In the genomic region with DNA sequence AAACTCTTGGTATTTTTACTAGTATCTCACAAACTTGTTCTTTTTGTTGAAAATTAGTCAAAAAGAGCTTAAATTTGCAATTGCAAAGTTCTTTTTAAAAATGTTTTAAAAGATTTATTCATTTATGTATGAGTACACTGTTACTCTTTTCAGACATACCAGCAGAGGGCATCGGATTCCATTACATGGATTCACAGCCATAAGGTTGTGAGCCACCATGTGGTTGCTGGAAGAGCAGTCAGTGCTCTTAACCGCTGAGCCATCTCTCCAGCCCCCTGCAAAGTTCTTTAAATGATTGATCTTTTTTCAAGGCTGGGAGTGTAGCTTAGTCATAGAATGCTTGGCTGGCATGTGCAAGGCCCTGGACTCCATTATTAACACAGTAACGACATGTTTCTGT, we compare ENCODE assay signal across 10 mouse cellular contexts. TPM values are rescaled to one million over a fixed set of nuclear protein-coding genes. Genes with fewer than 3 reads are reported as not detected.
A peak's percentile ranks its signal among the peaks of the same experiment; 100 is the strongest.
DNase-seq lines count a peak whose midpoint lies in the region; ATAC-seq and TF ChIP-seq lines count a peak whose summit lies in the region.
"Had no signal": no experiment of that assay in that cellular context is flagged by ENCODE, and none has a peak within 500 bp of the region (broad histone marks: within the 10 kb centered on the region; RNA-seq: fewer than 3 reads in every experiment).

No protein-coding gene starts in this region.

- no peak overlapping the region for H3K4me3 ChIP-seq in intestine, embryonic 14.5 days (ENCODE audit: low read depth, low read length)
- no peak overlapping the region for H3K4me3 ChIP-seq in intestine, embryonic 16.5 days (ENCODE audit: low read length)
- no peak overlapping the region for H3K4me3 ChIP-seq in CH12.LX (replicated peaks in 1 of 3; ENCODE audit: low read depth in 2 of 3, low read length in 2 of 3, poor library complexity in 1 of 3)
- H3K4me3 ChIP-seq in kidney, embryonic 14.5 days (ENCODE audit: low read length) = no peak overlapping the region
- H3K4me3 ChIP-seq in heart, embryonic 10.5 days = no peak overlapping the region
- H3K4me3 ChIP-seq: embryonic facial prominence, embryonic 12.5 days had no signal

- 55% methylated on average over 3 of the region's 3 CpGs for WGBS in intestine, embryonic 14.5 days
- 50% methylated on average over 3 of the region's 3 CpGs for WGBS in intestine, embryonic 16.5 days
- 57% methylated on average over 3 of the region's 3 CpGs for WGBS in kidney, embryonic 14.5 days
- WGBS in heart, embryonic 10.5 days = 66% methylated on average over 3 of the region's 3 CpGs

- peak; percentile 18; the same call in 1 of the 2 replicates for ATAC-seq in intestine, embryonic 14.5 days (replicated peaks; ENCODE audit: low FRiP score, low TSS enrichment, low read depth)
- ATAC-seq in intestine, embryonic 16.5 days = no peak
- 0 out of 2 replicates have a peak, but pooled peaks have one; percentile 53 for ATAC-seq in kidney, embryonic 14.5 days (ENCODE audit: low FRiP score, low TSS enrichment)

- H3K27ac ChIP-seq in intestine, embryonic 14.5 days (ENCODE audit: low read depth) = no peak overlapping the region
- H3K27ac ChIP-seq in intestine, embryonic 16.5 days (ENCODE audit: low read length) = no peak overlapping the region
- no peak overlapping the region for H3K27ac ChIP-seq in CH12.LX (ENCODE audit: insufficient read depth, low read depth)
- no peak overlapping the region for H3K27ac ChIP-seq in kidney, embryonic 14.5 days (ENCODE audit: low read depth, low read length)
- H3K27ac ChIP-seq in heart, embryonic 10.5 days = no peak overlapping the region
- H3K27ac ChIP-seq: embryonic facial prominence, embryonic 12.5 days had no signal

- no peak for DNase-seq in intestine, embryonic 14.5 days (ENCODE audit: low spot score)
- DNase-seq in CH12.LX (ENCODE audit: extremely low read depth) = peak; percentile 57
- peak; percentile 60 to 66 for DNase-seq in cerebellum, postnatal 14 days
- peak; percentile 57 for DNase-seq in naive thymus-derived CD4-positive, alpha-beta T cell, adult 2 months (ENCODE audit: low read depth)
- DNase-seq in heart, adult 18-20 months = no peak
- no peak for DNase-seq in heart, embryonic 10.5 days (ENCODE audit: low spot score)

- TF ChIP-seq EP300 in CH12.LX (IDR thresholded peaks at IDR 0.05; ENCODE audit: low read length) = no peak

- H3K79me2 ChIP-seq in CH12.LX (replicated peaks; ENCODE audit: control insufficient read depth, extremely low read depth, insufficient read depth, poor library complexity, severe bottlenecking) = peaks cover 50% of the 10 kb centered on the region

- H3K27me3 ChIP-seq in intestine, embryonic 14.5 days (replicated peaks; ENCODE audit: control insufficient read depth, insufficient read depth, low read length) = no peaks in the 10 kb centered on the region
- H3K27me3 ChIP-seq in intestine, embryonic 16.5 days (replicated peaks; ENCODE audit: control insufficient read depth, insufficient read depth, low read length) = no peaks in the 10 kb centered on the region
- H3K27me3 ChIP-seq in CH12.LX (replicated peaks) = no peaks in the 10 kb centered on the region
- H3K27me3 ChIP-seq in kidney, embryonic 14.5 days (ENCODE audit: control insufficient read depth, insufficient read depth, low read length) = no peaks in the 10 kb centered on the region
- H3K27me3 ChIP-seq in heart, embryonic 10.5 days (ENCODE audit: insufficient read depth, poor library complexity, severe bottlenecking) = no peaks in the 10 kb centered on the region
- H3K27me3 ChIP-seq: embryonic facial prominence, embryonic 12.5 days had no signal

- dilution Hi-C loops in CH12.LX (cut with MboI; ENCODE audit: extremely low pct_ligation_motif_present, extremely low pct_unique_long_range_greater_than_20kb, low sequenced_read_pairs) = no loop called here

- no peaks in the 10 kb centered on the region for H3K4me1 ChIP-seq in intestine, embryonic 14.5 days (replicated peaks; ENCODE audit: control insufficient read depth, insufficient read depth, low read length)
- H3K4me1 ChIP-seq in intestine, embryonic 16.5 days (ENCODE audit: control insufficient read depth, insufficient read depth, low read length) = peaks cover 12% of the 10 kb centered on the region
- peaks cover 11 to 59% of the 10 kb centered on the region in 2 experiments for H3K4me1 ChIP-seq in CH12.LX (ENCODE audit: control insufficient read depth in 1 of 2, insufficient read depth in 2 of 2)
- H3K4me1 ChIP-seq in kidney, embryonic 14.5 days (ENCODE audit: control insufficient read depth, insufficient read depth, low read length) = peaks cover 9% of the 10 kb centered on the region
- H3K4me1 ChIP-seq in heart, embryonic 10.5 days = peaks cover 23% of the 10 kb centered on the region; the same call in 1 of the 2 replicates

- peak; percentile 48 for TF ChIP-seq RAD21 in CH12.LX (IDR thresholded peaks at IDR 0.05; ENCODE audit: low read depth, low read length)

- no peak overlapping the region for H3K9ac ChIP-seq in intestine, embryonic 14.5 days (ENCODE audit: low read length)
- H3K9ac ChIP-seq in intestine, embryonic 16.5 days (ENCODE audit: low read depth, low read length) = no peak overlapping the region
- H3K9ac ChIP-seq in CH12.LX (ENCODE audit: insufficient read depth, low read depth) = no peak overlapping the region
- H3K9ac ChIP-seq in kidney, embryonic 14.5 days (ENCODE audit: low read depth, low read length) = no peak overlapping the region
- H3K9ac ChIP-seq: embryonic facial prominence, embryonic 12.5 days had no signal

- no peaks in the 10 kb centered on the region for H3K9me3 ChIP-seq in intestine, embryonic 14.5 days (ENCODE audit: control insufficient read depth, low read length)
- no peaks in the 10 kb centered on the region for H3K9me3 ChIP-seq in intestine, embryonic 16.5 days (ENCODE audit: control insufficient read depth, low read length)
- H3K9me3 ChIP-seq in CH12.LX (replicated peaks; ENCODE audit: low read length) = no peaks in the 10 kb centered on the region
- H3K9me3 ChIP-seq in kidney, embryonic 14.5 days (ENCODE audit: control insufficient read depth, low read length) = no peaks in the 10 kb centered on the region
- no peaks in the 10 kb centered on the region for H3K9me3 ChIP-seq in heart, embryonic 10.5 days
- H3K9me3 ChIP-seq: embryonic facial prominence, embryonic 12.5 days had no signal

- TF ChIP-seq POLR2A in CH12.LX (IDR thresholded peaks at IDR 0.05; ENCODE audit: low read depth, low read length) = no peak

- TF ChIP-seq CTCF in CH12.LX (conservative IDR thresholded peaks at IDR 0.05 in 1 of 2, IDR thresholded peaks at IDR 0.05 in 1 of 2; ENCODE audit: low read depth in 2 of 2, low read length in 2 of 2) = peak in 1 of 2 experiments; percentile 98; a peak in 2 of 4 replicates

- H3K36me3 ChIP-seq in intestine, embryonic 14.5 days (ENCODE audit: control insufficient read depth, insufficient read depth, low read length) = peaks cover 91% of the 10 kb centered on the region
- peaks cover 28% of the 10 kb centered on the region for H3K36me3 ChIP-seq in intestine, embryonic 16.5 days (ENCODE audit: control insufficient read depth, insufficient read depth, low read length)
- H3K36me3 ChIP-seq in CH12.LX (replicated peaks in 1 of 2; ENCODE audit: control insufficient read depth in 1 of 2, insufficient read depth in 1 of 2, low read length in 1 of 2) = peaks cover 76 to 91% of the 10 kb centered on the region in 2 experiments
- H3K36me3 ChIP-seq in kidney, embryonic 14.5 days (ENCODE audit: control insufficient read depth, insufficient read depth, low read length) = peaks cover 92% of the 10 kb centered on the region
- peaks cover 91% of the 10 kb centered on the region for H3K36me3 ChIP-seq in heart, embryonic 10.5 days

- H3K4me2 ChIP-seq in intestine, embryonic 14.5 days (ENCODE audit: low read length) = no peak overlapping the region
- no peak overlapping the region for H3K4me2 ChIP-seq in intestine, embryonic 16.5 days (ENCODE audit: low read depth, low read length)
- H3K4me2 ChIP-seq in CH12.LX (ENCODE audit: insufficient read depth, low read depth, poor library complexity, severe bottlenecking) = no peak overlapping the region
- no peak overlapping the region for H3K4me2 ChIP-seq in kidney, embryonic 14.5 days (replicated peaks; ENCODE audit: low read depth, low read length)
- H3K4me2 ChIP-seq: embryonic facial prominence, embryonic 12.5 days had no signal

- in situ Hi-C loops in CH12.LX (cut with MboI; ENCODE audit: low pct_ligation_motif_present, low pct_unique_long_range_greater_than_20kb, low sequenced_read_pairs) = no loop called here

RNA-seq across cellular contexts. Expression of a gene that starts 8.5 kb away (rescaled TPM):
- polyA plus RNA-seq in intestine, embryonic 14.5 days (2014; fragmentation: Nextera tagmentation; extraction: Ambion mirVana) = 32.8 and 34.0 TPM in 2 replicates
- polyA plus RNA-seq in intestine, embryonic 16.5 days (2015; fragmentation: Nextera tagmentation; extraction: Ambion mirVana) = 18.9 and 25.1 TPM in 2 replicates
- total RNA-seq in CH12.LX (2012; rRNA removed) (3.3 and 5.4 TPM in 2 replicates), CH12.LX (2014; rRNA removed) (0.95 and 1.5 TPM in 2 replicates)
- 3.2 and 3.8 TPM in 2 replicates for polyA plus RNA-seq in CH12.LX (2012; ENCODE audit: insufficient read length, low read depth)
- polyA plus RNA-seq in kidney, embryonic 14.5 days (2014; fragmentation: Nextera tagmentation; extraction: Ambion mirVana) = 35.4 and 40.8 TPM in 2 replicates
- total RNA-seq in heart, adult 18-20 months (2021) = 10 to 100 TPM; 15.8 to 16.4 TPM
- 28.0 and 33.2 TPM in 2 replicates for polyA plus RNA-seq in heart, embryonic 10.5 days (2016; fragmentation: Nextera tagmentation; extraction: Ambion mirVana)

RNA-seq across cellular contexts. Expression of a gene that starts 9.0 kb away (rescaled TPM):
- 108 and 113 TPM in 2 replicates for polyA plus RNA-seq in intestine, embryonic 14.5 days (2014; fragmentation: Nextera tagmentation; extraction: Ambion mirVana)
- 116 and 119 TPM in 2 replicates for polyA plus RNA-seq in intestine, embryonic 16.5 days (2015; fragmentation: Nextera tagmentation; extraction: Ambion mirVana)
- total RNA-seq in CH12.LX (2012; rRNA removed) (137 and 145 TPM in 2 replicates), CH12.LX (2014; rRNA removed) (105 and 116 TPM in 2 replicates)
- polyA plus RNA-seq in CH12.LX (2012; ENCODE audit: insufficient read length, low read depth) = 161 and 175 TPM in 2 replicates
- polyA plus RNA-seq in kidney, embryonic 14.5 days (2014; fragmentation: Nextera tagmentation; extraction: Ambion mirVana) = 127 and 147 TPM in 2 replicates
- 10 to 100 TPM; 32.7 to 39.6 TPM for total RNA-seq in heart, adult 18-20 months (2021)
- polyA plus RNA-seq in heart, embryonic 10.5 days (2016; fragmentation: Nextera tagmentation; extraction: Ambion mirVana) = 84.1 and 103 TPM in 2 replicates

RNA-seq across cellular contexts. Expression of a gene that starts 51.6 kb away (rescaled TPM):
- polyA plus RNA-seq in intestine, embryonic 14.5 days (2014; fragmentation: Nextera tagmentation; extraction: Ambion mirVana) = 9.6 and 12.9 TPM in 2 replicates
- 9.4 and 10.2 TPM in 2 replicates for polyA plus RNA-seq in intestine, embryonic 16.5 days (2015; fragmentation: Nextera tagmentation; extraction: Ambion mirVana)
- total RNA-seq in CH12.LX (2012; rRNA removed) (0.13 and 0.55 TPM in 2 replicates), CH12.LX (2014; rRNA removed) (0.74 and 0.82 TPM in 2 replicates)
- polyA plus RNA-seq in CH12.LX (2012; ENCODE audit: insufficient read length, low read depth) = 0.70 and 0.80 TPM in 2 replicates
- 46.9 and 61.8 TPM in 2 replicates for polyA plus RNA-seq in kidney, embryonic 14.5 days (2014; fragmentation: Nextera tagmentation; extraction: Ambion mirVana)
- 1 to 10 TPM; 3.3 to 4.7 TPM for total RNA-seq in heart, adult 18-20 months (2021)
- 4.9 and 5.1 TPM in 2 replicates for polyA plus RNA-seq in heart, embryonic 10.5 days (2016; fragmentation: Nextera tagmentation; extraction: Ambion mirVana)

RNA-seq across cellular contexts. Expression of a gene that starts 55.4 kb away (rescaled TPM):
- polyA plus RNA-seq in intestine, embryonic 14.5 days (2014; fragmentation: Nextera tagmentation; extraction: Ambion mirVana) = 1.4 and 2.3 TPM in 2 replicates
- polyA plus RNA-seq in intestine, embryonic 16.5 days (2015; fragmentation: Nextera tagmentation; extraction: Ambion mirVana) = 0.61 and 1.5 TPM in 2 replicates
- 0.84 TPM in 1 of 2 replicates, not detected in the other for total RNA-seq in CH12.LX (2012; rRNA removed)
- total RNA-seq in CH12.LX (2014; rRNA removed) = not detected in 2 replicates
- 0.94 and 1.8 TPM in 2 replicates for polyA plus RNA-seq in CH12.LX (2012; ENCODE audit: insufficient read length, low read depth)
- polyA plus RNA-seq in kidney, embryonic 14.5 days (2014; fragmentation: Nextera tagmentation; extraction: Ambion mirVana) = 28.2 and 37.2 TPM in 2 replicates
- not detected for total RNA-seq in heart, adult 18-20 months (2021)
- 0.67 TPM in 1 of 2 replicates, not detected in the other for polyA plus RNA-seq in heart, embryonic 10.5 days (2016; fragmentation: Nextera tagmentation; extraction: Ambion mirVana)
- polyA plus RNA-seq: embryonic facial prominence, embryonic 12.5 days; liver, embryonic 16.5 days had no signal

RNA-seq across cellular contexts. Expression of a gene that starts 57.7 kb away (rescaled TPM):
- 101 and 109 TPM in 2 replicates for polyA plus RNA-seq in intestine, embryonic 14.5 days (2014; fragmentation: Nextera tagmentation; extraction: Ambion mirVana)
- polyA plus RNA-seq in intestine, embryonic 16.5 days (2015; fragmentation: Nextera tagmentation; extraction: Ambion mirVana) = 96.1 and 107 TPM in 2 replicates
- total RNA-seq in CH12.LX (2012; rRNA removed) (0.38 and 0.93 TPM in 2 replicates), CH12.LX (2014; rRNA removed) (not detected in 2 replicates)
- not detected in 2 replicates for polyA plus RNA-seq in CH12.LX (2012; ENCODE audit: insufficient read length, low read depth)
- 129 and 178 TPM in 2 replicates for polyA plus RNA-seq in kidney, embryonic 14.5 days (2014; fragmentation: Nextera tagmentation; extraction: Ambion mirVana)
- total RNA-seq in heart, adult 18-20 months (2021) = 10 to 100 TPM; 63.7 to 75.1 TPM
- polyA plus RNA-seq in heart, embryonic 10.5 days (2016; fragmentation: Nextera tagmentation; extraction: Ambion mirVana) = 92.5 and 124 TPM in 2 replicates

Comparison
In these comparisons a context has a peak if more than half of its experiments do, and no peak if none do; other contexts are left out.
1. DNase-seq: peak in CH12.LX (single experiment), cerebellum, postnatal 14 days (2 of 2) and naive thymus-derived CD4-positive, alpha-beta T cell, adult 2 months (single experiment); none in intestine, embryonic 14.5 days (single experiment), heart, adult 18-20 months (0 of 2) and heart, embryonic 10.5 days (single experiment).